Mouse (Mus musculus): Measurements from ENCODE around the gene Man1c1. TPM values are rescaled to one million over a fixed set of nuclear protein-coding genes. Genes with fewer than 3 reads are reported as not detected.

Man1c1 gene
- polyA plus RNA-seq, 1 experiment from 2014 or later: 3.3 TPM

GRCm38 (mm10) chr4:134720371-134720770, 16.3 kb upstream of the Man1c1 start:
- Histone ChIP-seq H3K9me3 (no peaks in the 10 kb centered on the region), H3K27me3 (no peaks in the 10 kb centered on the region), H3K27ac (no peak overlapping the region), H3K4me2 (no peak overlapping the region), H3K36me3 (no peaks in the 10 kb centered on the region), H3K4me3 (no peak overlapping the region), H3K9ac (no peak overlapping the region), H3K4me1 (peaks cover 7% of the 10 kb centered on the region)
- no peak for ATAC-seq (ENCODE audit: borderline replicate concordance, extremely low read depth, low FRiP score, low TSS enrichment)
- 59% methylated on average over 3 of the region's 3 CpGs for WGBS

GRCm38 (mm10) chr4:134719489-134719888, 15.4 kb upstream of the Man1c1 start:
- ATAC-seq (ENCODE audit: borderline replicate concordance, extremely low read depth, low FRiP score, low TSS enrichment): no peak
- H3K36me3 ChIP-seq: no peaks in the 10 kb centered on the region
- no peaks in the 10 kb centered on the region for H3K9me3 ChIP-seq
- H3K27me3 ChIP-seq: no peaks in the 10 kb centered on the region
- H3K27ac ChIP-seq: no peak overlapping the region
- H3K4me3 ChIP-seq: no peak overlapping the region
- H3K4me2 ChIP-seq: no peak overlapping the region
- H3K9ac ChIP-seq: no peak overlapping the region
- no peaks in the 10 kb centered on the region for H3K4me1 ChIP-seq
- 59% methylated on average over 8 of the region's 8 CpGs for WGBS

DNA sequence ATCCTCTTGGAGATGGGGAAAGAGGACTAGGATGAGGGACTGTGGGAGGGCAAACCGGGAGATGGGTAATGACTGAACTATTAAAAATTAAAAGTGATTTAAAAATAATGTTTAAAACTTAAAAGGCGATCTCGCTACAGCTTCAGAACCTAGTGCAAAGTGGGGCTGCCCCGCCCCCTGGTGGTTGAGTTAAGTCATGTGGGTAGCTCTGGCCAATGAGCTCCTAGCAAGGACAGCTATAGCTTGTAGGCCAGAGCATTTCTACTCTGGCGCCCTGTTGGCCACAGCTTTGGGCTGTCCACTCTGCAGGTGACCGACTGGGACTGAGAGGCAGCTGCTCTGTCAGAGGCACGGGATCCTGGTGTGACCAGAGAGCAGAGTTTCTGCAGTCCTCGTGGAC, 9.8 kb upstream of the Man1c1 start:
- no peak overlapping the region for H3K9ac ChIP-seq

DNA sequence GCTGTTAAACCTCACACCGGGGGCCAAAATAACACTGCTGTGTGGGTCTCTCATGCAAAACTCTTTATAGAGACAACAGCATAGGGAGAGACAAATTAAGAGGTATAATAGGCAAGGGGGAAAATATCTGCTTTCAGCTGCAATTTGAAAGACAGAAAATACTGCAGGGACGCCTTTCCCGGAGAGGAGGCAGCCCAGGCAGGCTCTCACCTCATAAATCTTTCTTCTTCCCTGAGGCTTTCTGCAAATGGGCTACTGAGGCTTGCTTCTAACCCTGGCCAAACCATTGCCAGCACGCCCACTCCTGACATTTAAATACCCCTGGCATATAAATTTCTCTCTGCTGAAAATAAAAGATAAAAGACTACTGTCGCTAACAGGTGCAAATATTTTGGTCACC, 1.2 kb upstream of the Man1c1 start:
- no peak overlapping the region for H3K4me2 ChIP-seq
- WGBS: 43% methylated on average over 5 of the region's 5 CpGs
- no peak for ATAC-seq (ENCODE audit: borderline replicate concordance, extremely low read depth, low FRiP score, low TSS enrichment)
- H3K9me3 ChIP-seq: no peaks in the 10 kb centered on the region
- no peak overlapping the region for H3K4me3 ChIP-seq
- no peak overlapping the region for H3K9ac ChIP-seq
- peaks cover 28% of the 10 kb centered on the region for H3K4me1 ChIP-seq
- peaks cover 27% of the 10 kb centered on the region; the same call in 1 of the 2 replicates for H3K27me3 ChIP-seq
- H3K36me3 ChIP-seq: no peaks in the 10 kb centered on the region
- no peak overlapping the region for H3K27ac ChIP-seq

More for the DNA sequence above, 9.8 kb upstream of the Man1c1 start:
- Histone ChIP-seq H3K36me3 (no peaks in the 10 kb centered on the region), H3K27ac (no peak overlapping the region), H3K4me2 (no peak overlapping the region), H3K4me3 (no peak overlapping the region), H3K9me3 (no peaks in the 10 kb centered on the region), H3K4me1 (0 out of 2 replicates have a peak, but pooled peaks cover 2% of the 10 kb centered on the region), H3K27me3 (no peaks in the 10 kb centered on the region)
- WGBS: 6% methylated on average over 8 of the region's 8 CpGs
- peak; percentile 79 for ATAC-seq (ENCODE audit: borderline replicate concordance, extremely low read depth, low FRiP score, low TSS enrichment)

DNA sequence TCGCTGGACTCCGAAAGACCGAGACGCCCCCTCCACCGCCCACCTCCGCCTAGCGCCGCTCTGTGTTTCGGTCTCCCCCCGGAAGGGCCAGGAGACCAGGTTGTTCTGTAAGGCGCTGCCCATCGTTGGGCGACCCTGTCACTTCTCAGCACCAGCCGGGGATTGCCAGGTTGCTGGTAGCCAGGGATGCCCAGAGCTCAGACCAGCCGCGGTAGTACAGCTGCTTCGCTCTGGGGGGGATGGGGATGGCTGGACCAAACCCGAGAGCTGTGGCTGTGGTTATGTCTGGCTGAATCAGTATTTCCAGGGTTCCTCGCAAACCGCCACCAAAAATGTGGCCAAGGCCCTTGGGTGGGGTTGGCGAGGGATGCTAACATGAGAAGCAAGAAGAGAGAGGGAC, 500 bp upstream of the Man1c1 start:
- peak overlapping the region; percentile 28 for H3K9ac ChIP-seq
- peaks cover 27% of the 10 kb centered on the region; the same call in 1 of the 2 replicates for H3K27me3 ChIP-seq
- no peak; the same call in 1 of the 2 replicates for ATAC-seq (ENCODE audit: borderline replicate concordance, extremely low read depth, low FRiP score, low TSS enrichment)
- H3K27ac ChIP-seq: no peak overlapping the region
- peak overlapping the region; percentile 100 for H3K4me2 ChIP-seq
- no peaks in the 10 kb centered on the region for H3K9me3 ChIP-seq
- H3K36me3 ChIP-seq: no peaks in the 10 kb centered on the region
- H3K4me3 ChIP-seq: peak overlapping the region; percentile 59
- H3K4me1 ChIP-seq: peaks cover 28% of the 10 kb centered on the region
- 2% methylated on average over 21 of the region's 21 CpGs for WGBS

GRCm38 (mm10) chr4:134702981-134703834, 882 bp downstream of the Man1c1 start:
- peaks cover 27% of the 10 kb centered on the region; the same call in 1 of the 2 replicates for H3K27me3 ChIP-seq
- H3K4me1 ChIP-seq: peaks cover 28% of the 10 kb centered on the region
- H3K4me3 ChIP-seq: peak overlapping the region; percentile 59
- 1% methylated on average over 49 of the region's 90 CpGs for WGBS
- ATAC-seq (ENCODE audit: borderline replicate concordance, extremely low read depth, low FRiP score, low TSS enrichment): no peak; the same call in 1 of the 2 replicates
- H3K9me3 ChIP-seq: no peaks in the 10 kb centered on the region
- peak overlapping the region; percentile 55 for H3K9ac ChIP-seq
- no peaks in the 10 kb centered on the region for H3K36me3 ChIP-seq
- H3K27ac ChIP-seq: 0 out of 2 replicates have a peak overlapping the region, but pooled peaks have one; percentile 22
- H3K4me2 ChIP-seq: peak overlapping the region; percentile 100

GRCm38 (mm10) chr4:134701934-134702333, 2.2 kb downstream of the Man1c1 start:
- ATAC-seq (ENCODE audit: borderline replicate concordance, extremely low read depth, low FRiP score, low TSS enrichment): no peak
- H3K27ac ChIP-seq: no peak overlapping the region

GRCm38 (mm10) chr4:134700911-134701310, 3.2 kb downstream of the Man1c1 start:
- Histone ChIP-seq H3K9me3 (no peaks in the 10 kb centered on the region), H3K27me3 (peaks cover 27% of the 10 kb centered on the region; the same call in 1 of the 2 replicates), H3K4me3 (no peak overlapping the region), H3K9ac (no peak overlapping the region), H3K36me3 (no peaks in the 10 kb centered on the region), H3K4me1 (peaks cover 28% of the 10 kb centered on the region), H3K4me2 (no peak overlapping the region), H3K27ac (no peak overlapping the region)
- ATAC-seq (ENCODE audit: borderline replicate concordance, extremely low read depth, low FRiP score, low TSS enrichment): no peak
- 88% methylated on average over 2 of the region's 2 CpGs for WGBS

More at GRCm38 (mm10) chr4:134701934-134702333, 2.2 kb downstream of the Man1c1 start:
- H3K4me1 ChIP-seq: peaks cover 28% of the 10 kb centered on the region
- no peaks in the 10 kb centered on the region for H3K36me3 ChIP-seq
- peak overlapping the region; percentile 59 for H3K4me3 ChIP-seq
- H3K9me3 ChIP-seq: no peaks in the 10 kb centered on the region
- H3K9ac ChIP-seq: no peak overlapping the region
- H3K27me3 ChIP-seq: peaks cover 27% of the 10 kb centered on the region; the same call in 1 of the 2 replicates
- H3K4me2 ChIP-seq: peak overlapping the region; percentile 100
- WGBS: 31% methylated on average over 6 of the region's 6 CpGs

- Histone ChIP-seq H3K9ac (no peak overlapping the region), H3K4me1 (no peaks in the 10 kb centered on the region), H3K36me3 (no peaks in the 10 kb centered on the region), H3K9me3 (no peaks in the 10 kb centered on the region), H3K4me3 (no peak overlapping the region), H3K4me2 (no peak overlapping the region), H3K27ac (no peak overlapping the region), H3K27me3 (no peaks in the 10 kb centered on the region)
- no peak for ATAC-seq (ENCODE audit: borderline replicate concordance, extremely low read depth, low FRiP score, low TSS enrichment)
- WGBS: 62% methylated on average over 9 of the region's 9 CpGs
Measured at GRCm38 (mm10) chr4:134693202-134693940, 10.7 kb downstream of the Man1c1 start.

DNA sequence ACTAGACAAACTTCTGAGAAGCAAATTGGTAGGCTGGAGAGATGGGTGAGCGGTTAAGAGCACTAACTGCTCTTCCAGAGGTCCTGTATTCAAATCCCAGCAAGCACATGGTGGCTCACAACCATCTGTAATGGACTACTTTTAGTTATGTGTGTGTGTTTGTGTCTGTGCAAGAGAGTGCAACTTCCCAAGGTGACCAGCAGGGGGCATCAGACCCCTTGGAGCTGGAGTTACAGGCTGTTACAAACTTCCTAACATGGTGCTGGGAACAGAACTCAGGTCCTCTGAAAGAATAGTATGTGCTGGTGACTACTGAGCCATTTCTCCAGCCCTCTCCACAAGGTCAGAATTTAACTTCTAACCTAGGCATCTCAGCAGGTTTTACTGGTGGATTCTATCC, 11.7 kb downstream of the Man1c1 start:
- no peaks in the 10 kb centered on the region for H3K4me1 ChIP-seq
- H3K4me3 ChIP-seq: no peak overlapping the region
- no peaks in the 10 kb centered on the region for H3K27me3 ChIP-seq
- no peak overlapping the region for H3K27ac ChIP-seq
- no peak overlapping the region for H3K4me2 ChIP-seq
- WGBS: 96% methylated on average over 1 of the region's 1 CpGs
- no peak overlapping the region for H3K9ac ChIP-seq
- H3K36me3 ChIP-seq: no peaks in the 10 kb centered on the region
- no peak for ATAC-seq (ENCODE audit: borderline replicate concordance, extremely low read depth, low FRiP score, low TSS enrichment)
- H3K9me3 ChIP-seq: no peaks in the 10 kb centered on the region

DNA sequence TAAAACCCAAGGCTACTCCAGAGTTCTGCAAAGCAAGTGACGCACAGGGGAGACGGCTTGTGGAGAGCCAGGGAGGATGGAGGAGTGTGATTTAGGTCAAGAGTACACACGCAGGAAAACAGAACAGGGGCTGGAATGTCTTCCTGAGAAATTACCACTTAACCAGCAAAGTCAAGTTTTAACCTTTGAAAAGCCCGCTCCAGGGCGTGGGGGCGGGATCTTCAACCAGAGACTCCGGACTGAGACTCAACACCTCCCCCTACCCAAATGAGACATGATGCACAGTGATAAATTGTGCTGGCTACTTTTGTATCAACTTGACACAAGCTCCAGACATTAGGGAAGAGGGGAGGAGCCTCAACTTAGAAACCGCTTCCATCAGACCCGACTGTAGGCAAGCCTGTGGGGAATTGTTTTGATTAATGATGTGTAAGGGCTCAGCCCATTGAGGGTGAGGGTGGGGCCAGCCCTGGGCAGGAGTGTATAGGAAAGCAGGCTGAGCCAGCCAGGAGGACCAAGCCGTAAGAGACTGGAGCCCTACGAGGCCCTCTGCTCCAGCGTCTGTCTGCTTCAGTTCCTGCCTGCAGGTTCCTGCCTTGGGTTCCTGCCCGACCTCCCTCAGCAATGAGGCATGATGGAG, 17.9 kb downstream of the Man1c1 start:
- H3K36me3 ChIP-seq: no peaks in the 10 kb centered on the region
- H3K4me1 ChIP-seq: peaks cover 24% of the 10 kb centered on the region
- WGBS: 51% methylated on average over 13 of the region's 13 CpGs
- H3K9ac ChIP-seq: no peak overlapping the region
- no peak overlapping the region for H3K4me2 ChIP-seq
- H3K27me3 ChIP-seq: no peaks in the 10 kb centered on the region
- ATAC-seq (ENCODE audit: borderline replicate concordance, extremely low read depth, low FRiP score, low TSS enrichment): no peak
- no peak overlapping the region for H3K4me3 ChIP-seq
- no peaks in the 10 kb centered on the region for H3K9me3 ChIP-seq
- no peak overlapping the region for H3K27ac ChIP-seq

Data from lung, embryonic 15.5 days (tissue).